Mouse (Mus musculus) NIH3T3 (cell line): Measurements from ENCODE around the gene 1700016D06Rik.

ENCODE experiments used
- DNase-seq: peaks from one replicate; pipeline ENCODE4 v3.0.0-alpha.2; 2012; ENCODE audit warnings: low read depth

The 1700016D06Rik gene

DNA sequence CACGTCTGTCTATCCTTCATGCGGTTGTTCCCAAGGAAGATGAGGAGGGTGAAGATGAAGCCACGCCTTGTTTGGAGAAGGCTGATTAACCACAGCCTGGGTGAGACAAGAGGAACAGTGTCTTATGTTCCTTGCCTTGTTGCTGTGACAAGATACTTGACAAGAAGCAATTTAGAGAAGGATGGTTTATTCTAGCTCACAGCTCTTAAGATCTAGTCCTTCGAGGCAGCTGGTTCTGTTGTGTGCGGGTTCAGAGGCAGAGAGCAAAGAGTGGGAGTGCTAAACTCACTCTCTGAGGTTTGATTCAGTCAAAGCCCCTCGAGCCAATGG is at the start of gene 1700016D06Rik:
Gene 1700016D06Rik, minus strand, starts transcription at position 31 of the 330 bp plus-strand sequence.
- DNase-seq = no peak

DNA sequence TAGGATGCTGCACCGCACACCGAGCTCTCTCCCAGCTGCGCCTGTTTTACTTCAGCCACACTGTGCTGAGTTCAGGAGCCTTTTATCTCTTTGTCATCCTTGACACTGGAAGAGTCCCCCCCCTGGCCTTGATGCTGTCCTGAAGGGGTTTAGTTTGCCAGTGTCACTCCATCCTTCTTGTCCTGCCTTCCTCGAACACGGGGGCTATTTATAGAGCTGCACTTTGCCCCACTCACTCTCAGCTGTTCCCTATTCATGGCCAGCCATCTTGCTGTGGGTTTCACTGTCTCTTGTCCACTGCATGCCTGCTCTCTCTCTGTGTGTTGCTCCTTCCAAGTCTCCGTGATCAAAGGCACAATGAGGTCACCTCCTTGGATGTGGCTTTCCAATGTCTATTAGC is 48.6 kb upstream of the 1700016D06Rik start:
- no peak for DNase-seq

DNA sequence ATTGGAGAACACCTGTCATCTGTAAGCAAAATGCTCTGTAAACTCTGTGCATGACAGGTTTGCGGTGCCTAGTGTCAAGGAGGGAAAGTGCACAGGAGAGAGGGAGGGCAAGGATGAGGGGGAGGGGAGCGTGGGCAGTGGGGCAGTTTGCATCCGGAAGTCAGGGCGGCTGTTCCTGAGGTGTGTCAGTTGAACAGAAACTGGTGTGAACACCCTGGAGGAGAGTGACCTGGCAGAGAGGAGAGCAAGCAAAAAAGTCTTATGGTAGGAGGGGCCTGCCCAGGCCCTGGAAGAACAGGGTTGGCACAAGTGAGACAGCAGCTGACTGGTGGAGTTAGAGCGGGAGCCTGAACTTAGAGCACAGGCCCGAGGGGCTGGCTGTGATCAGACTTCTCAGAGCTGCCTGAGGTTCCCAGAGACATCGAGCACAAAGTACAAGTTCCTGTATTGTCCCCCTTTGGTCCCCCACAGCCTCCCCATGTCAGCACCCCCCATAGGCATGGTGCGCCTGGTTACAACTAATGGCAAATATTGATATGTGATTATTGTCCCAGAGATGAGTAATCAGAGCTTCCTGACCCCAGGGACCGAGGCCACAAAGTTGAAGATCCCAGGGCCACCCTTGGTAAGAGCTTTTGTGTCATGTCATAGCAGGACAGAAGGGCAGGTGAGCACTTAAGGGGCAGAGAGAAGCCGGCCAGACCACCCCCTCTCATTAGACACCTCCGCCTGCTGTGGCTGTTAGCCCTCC is 46.2 kb upstream of the 1700016D06Rik start:
- no peak for DNase-seq

DNA sequence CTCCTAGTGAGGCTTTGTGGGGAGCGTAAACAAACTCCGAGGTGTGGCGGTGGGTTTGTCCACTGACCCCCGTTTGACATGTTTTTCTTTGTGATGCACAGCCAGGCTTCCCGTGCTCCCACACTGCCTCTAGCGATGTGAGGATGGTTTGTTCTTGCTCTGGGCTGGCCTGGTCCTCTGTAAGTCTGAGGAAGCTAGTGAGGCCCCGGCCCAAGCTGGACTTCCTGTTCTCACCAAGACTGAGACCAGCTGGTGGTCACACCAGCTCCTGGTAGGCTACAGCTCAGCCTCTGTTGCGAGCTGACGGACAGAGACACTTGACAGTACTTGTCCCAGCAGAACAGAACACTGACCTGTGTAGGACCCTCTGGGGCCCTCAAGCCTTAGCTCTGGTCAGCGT is 42.7 kb upstream of the 1700016D06Rik start:
- DNase-seq = no peak

DNA sequence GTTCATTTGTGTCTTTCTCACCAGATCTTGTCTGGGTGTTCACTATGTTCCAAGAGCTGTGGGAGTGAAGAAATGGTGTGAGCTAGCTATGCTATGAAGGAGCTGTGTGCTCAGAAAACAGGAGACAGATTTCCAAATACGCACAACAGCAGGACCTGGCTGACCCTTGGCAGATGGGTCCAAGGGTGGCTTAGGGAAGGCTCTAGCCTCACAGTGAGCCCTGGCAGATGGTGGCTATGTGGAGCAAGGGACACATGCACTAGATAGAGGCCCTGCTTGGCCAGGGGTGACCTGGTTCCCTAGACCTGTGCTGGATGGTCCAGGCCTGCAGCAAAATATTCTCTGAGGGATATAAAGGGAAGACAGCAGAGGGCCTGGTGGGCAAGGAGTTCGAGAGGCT is 40.0 kb upstream of the 1700016D06Rik start:
- no peak for DNase-seq

DNA sequence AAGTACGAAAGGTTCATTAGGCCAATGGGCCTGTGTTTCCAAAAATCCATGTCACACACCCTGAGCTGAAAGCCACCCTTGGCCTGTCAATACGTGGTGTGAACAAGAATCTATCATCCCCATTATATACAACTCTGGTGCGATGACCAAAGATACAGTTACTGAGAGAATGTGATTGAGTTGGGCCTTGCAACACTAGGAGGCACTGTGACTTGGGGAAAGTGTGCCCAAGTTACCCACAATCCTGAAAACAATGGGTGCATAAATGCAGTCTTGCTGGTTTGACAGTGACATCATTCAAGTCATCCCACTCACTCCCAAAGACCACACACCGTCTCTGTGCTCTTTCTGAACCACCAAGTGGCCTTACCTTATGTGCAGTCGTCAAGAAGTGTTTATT is 38.2 kb upstream of the 1700016D06Rik start:
- no peak for DNase-seq

DNA sequence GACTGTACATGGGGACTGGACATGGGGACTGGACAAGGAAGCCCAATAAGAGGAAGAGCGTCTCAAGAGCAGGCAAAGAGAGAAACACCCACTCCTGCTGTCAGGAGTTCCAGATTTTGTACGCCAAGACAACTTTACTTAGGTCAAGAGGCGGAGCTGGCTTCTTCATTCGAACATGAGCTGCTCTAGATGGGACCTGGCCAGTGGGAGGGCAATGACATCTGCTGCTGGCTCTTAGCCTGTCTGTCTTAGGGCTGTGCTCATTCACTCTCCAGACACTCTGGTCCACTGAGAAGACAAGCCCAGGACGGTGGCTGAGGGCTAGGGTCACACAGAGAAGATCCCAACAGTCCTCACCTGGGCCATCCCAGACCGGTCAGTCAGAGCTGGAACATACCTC is 36.2 kb upstream of the 1700016D06Rik start:
- DNase-seq = no peak

DNA sequence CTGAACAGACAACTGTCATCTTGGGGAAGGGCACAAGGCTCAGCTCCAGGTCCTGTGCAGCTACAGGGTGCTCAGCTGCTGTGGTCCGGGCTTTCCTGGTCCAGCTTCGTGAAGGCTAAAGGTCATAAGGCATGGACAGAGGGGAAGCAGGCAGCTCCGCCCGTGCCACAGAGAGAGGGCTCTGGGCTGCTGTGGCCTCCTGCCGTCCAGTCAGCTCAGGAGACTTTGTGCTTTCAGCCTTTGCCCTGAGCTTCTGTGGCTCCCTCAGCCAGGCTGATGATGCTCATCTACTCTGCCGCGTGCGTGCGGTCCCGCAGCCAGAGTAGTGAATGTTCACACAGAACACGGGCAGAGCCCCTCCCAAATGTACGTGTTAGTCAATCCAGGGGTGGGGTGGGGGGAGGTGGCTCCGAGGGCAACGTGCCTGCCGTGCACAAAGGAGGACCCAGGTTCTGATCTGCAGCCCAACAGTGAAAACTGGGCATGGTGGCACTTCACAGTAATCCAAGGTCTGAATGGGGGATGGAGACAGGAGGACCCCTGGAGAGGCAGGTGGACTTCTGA is 34.9 kb upstream of the 1700016D06Rik start:
- DNase-seq = no peak

DNA sequence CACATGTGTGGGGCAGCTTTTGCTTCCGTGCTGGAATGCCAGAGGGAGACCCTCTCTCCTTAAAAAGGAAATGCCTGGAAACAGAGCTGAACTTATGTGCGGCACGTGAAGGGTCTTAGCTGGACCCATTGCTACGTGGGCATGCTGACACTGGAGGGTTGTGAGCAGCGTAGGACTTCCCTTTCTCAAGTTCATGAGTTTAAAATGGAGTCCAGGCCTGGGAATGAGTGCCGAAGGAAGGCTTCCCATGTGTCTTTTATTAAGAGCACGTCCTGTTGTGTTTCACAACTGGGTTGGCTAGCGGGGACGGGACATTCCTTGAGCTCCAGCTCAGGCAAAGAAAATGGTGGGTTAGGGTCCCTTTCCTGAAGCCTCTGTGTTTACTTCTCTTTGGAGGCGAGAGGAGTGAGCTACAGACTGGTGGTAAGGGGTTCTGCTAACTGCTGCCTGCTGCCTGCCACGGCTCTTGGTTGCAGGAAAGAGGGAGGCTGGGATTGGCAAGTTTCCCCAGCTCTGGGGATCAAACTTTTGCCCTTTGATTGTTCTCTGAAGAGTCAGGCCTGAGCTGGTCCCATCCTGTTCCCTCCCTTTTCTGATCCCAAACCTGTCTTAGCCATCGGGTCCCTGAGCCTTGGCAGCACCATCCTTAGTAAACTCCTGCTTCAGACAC is 29.5 kb upstream of the 1700016D06Rik start:
- DNase-seq = peak; percentile 66

DNA sequence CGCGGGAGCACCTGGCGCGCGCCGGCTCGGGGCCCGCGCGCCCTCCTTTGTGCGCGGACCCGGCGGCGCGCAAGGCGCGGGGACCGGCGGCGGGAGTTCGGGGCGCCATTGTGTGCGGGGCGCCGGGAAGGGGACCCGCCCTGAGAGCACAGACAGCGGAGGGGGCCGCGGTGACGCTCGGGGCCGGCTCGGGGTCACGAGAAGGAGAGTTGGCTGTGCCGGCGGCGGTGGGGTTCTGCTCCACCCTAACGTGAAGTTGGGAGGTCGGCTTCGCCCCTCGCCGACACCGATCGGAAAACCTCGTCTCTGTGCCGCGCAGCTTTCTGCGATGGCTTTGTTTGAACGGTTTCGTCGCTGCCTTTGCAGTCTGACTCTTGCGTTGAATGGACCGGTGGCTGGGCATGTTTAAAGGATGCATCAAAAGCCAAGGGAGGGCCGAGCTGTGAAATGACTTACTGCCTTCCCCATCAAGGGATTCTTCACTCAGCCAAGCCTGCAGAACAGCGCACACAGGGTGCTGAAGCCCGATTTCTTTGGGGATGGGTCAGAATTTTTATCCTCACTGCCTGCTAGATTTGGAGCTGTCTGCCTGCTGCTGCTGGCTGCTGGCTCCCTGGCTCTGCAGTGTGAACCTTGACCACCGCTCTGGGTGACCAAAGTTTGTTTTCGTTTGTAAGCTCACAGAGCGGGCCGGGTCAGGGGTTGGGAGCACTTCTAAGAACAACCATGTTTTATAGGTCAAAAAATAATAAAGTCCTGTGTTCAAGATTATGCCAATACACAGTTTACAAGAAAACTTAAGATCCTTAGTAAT is 27.8 kb upstream of the 1700016D06Rik start:
- no peak for DNase-seq

DNA sequence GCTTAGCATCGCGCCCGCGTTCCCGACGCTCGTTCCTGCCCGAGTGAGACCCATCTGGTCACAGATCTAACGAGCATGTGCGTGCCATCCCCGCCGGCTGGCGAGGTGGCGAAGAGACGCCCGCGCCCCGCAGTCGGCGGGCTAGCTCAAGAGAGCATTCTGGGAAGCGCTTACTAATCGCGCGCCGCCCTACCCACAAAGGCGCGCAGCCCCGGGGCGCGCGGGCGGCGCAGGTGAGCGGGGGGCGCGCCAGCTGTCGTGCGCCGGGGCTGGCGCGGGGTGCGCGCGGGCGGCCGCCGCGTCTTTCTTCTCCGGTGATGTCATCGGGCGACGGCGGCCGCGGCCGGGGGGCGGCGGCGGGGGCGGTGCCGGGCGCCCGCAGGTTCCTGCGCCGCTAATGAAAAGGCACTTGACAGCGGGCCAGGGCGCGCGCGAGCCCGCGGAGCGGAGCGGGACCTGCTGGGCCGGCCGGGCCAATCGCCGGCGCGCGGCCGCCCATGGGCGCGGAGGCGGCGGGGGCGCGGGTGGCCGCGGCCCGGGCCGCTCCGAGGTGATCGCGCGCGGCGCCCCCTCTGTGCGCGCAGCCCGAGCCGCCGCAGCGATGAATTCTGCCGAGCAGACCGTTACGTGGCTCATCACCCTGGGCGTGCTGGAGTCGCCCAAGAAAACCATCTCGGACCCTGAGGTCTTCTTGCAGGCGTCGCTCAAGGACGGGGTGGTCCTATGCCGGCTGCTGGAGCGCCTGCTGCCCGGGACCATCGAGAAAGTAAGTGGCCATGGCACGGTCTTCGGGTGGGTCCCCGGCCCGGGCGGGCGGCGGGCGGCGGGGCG is 27.0 kb upstream of the 1700016D06Rik start, which contains the start of gene Arhgef7:
Gene Arhgef7, plus strand, starts transcription at position 71 of the 831 bp plus-strand sequence.
- no peak for DNase-seq

DNA sequence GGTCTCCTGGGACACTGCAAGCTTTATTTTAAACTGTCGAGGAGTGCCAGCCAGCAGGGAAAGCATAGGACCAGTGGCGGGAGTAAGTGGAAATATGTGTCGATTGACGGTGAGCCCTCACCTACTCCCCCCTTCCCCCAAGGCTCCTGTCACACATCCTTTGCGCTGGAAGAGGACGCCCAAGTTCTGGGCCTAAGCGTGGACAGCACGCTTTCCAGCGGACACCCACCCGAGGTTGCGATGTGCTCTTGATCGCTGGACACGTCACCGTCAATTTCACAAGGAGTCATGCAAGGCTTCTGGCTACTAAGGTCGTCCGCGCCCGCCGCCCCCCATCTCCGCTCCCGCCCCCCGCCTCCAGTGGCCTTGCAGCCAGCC is 26.4 kb upstream of the 1700016D06Rik start:
- DNase-seq = no peak

DNA sequence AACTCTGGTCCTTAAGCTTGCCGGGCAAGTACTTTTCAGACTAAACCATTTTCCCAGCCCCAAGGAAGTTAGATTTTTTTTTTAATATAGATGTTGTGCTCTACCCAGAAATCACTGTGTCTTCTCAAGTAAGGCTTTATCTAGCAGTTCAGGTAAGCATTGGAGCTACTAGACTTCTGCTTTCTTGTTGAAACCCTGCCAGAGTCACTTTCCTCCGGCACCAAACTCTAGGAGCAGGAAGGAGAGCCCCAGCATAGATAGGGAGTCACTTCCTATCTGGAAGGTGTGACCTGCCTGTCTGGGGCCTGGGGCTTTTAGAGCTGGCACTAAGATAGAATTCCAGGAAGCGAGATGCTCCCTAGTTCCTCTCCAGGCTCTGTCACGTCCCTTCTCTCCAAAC is 16.3 kb upstream of the 1700016D06Rik start:
- no peak for DNase-seq

DNA sequence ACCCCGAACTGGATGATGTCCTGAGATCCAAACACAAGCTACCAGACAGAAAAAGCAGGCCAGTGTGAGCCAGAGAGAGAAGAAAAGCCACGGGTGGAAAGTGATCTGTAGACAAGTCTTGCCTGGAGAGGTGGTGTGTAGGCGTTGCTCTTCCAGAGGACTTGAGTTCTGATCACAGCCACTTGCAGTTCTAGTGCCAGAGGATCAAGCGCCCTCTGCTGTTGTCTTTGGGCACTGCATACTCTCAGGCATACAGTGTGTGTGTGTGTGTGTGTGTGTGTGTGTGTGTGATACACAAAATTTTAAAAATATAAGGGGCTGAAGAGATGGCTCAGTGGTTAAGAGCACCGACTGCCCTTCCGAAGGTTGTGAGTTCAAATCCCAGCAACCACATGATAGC is 11.4 kb upstream of the 1700016D06Rik start:
- DNase-seq = peak; percentile 46

DNA sequence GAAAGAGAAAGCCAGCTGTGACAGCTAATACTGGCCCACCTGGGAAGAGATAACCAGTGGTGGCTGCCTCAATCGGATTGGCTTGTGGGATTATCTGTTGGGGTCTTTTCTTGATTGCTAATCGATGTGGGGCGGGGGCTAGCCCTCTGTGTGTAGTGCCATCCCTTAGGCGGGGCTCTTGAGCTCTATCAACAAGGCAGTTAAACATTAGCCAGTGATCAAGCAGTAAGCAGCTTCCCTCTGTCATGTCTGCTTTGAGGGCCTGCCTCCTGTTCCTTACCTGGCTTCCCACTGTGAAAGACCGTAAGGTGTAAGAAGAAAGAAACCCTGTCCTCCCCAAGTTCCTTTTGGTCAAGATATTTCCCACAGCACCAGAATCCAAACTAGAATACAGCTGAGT is 9.6 kb upstream of the 1700016D06Rik start:
- no peak for DNase-seq

DNA sequence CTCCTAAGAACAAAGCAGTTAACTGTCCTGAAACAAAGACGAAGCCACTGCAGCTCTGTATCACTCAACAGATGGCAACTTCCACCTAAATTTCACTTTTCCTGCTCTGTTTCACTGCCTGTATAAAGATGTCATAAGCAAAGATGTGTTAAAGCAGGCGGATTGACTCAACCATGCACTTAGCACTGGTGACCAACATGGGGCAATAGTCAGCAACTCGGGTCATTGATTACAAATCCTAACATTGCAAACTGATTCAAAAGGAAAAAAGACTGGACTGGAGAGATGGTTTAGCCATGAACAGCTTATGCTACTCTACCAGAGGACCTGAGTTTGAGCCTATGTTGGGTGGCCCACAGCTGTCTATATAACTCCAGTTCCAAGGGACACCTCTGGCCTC is 8.7 kb upstream of the 1700016D06Rik start:
- DNase-seq = no peak

DNA sequence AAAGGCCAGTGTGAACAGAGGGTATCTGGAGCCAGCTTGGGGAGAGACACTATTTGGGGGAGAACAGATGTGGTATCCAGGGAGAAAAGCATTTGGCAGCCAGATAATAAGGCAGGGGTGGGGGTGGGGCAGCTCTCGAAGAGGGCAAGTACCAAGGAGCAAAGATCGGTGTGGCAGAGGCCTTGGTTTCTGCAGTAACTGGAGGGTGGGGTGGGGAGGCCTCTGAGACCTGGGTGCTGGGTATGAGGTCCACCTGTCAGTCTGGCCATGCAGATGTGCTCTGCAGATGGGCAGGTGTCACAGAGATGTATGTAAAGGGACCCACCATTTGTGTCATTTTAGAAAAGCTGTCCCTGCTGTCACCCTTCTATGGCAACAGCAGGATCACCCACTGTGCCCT is 8.0 kb upstream of the 1700016D06Rik start:
- DNase-seq = no peak

DNA sequence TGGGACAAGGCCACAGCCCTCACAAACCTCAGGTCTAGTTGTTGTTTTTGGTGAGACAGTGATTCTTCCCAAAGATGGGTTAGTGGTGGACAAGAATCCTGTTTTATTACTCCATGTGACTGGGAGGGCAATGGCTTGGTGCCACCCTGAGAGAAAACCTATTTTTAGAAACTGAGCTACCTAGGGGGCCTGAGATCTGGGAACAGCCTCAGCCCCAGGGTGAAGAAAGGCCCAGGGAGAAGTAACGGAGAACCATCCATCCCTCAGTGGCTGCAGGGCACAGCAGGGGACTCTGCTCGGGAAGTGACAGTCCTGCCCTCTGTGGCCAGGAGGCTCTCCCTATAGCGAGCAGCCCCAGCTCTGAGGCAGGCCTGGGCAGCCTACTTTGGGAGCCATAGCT is 6.8 kb upstream of the 1700016D06Rik start:
- DNase-seq = peak; percentile 34

DNA sequence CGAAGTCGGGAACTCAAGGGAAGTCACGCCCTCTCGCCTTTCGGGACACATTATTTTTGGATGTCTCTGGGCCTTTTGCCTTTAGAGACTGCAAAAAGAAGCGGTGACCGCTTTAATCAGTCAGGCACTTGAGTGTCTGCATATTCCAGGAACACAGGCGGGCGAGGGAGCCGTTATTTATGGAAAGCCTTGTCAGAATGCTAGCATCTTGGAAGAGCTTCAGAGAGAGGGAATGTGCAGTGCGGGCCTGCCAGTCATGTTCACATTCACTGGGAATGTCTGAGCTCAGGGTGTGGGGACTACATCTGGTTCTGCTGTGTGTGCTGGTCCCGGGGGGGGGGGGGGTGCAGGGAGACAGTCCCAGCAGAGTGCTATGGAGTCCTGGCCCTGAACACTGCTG is 5.0 kb upstream of the 1700016D06Rik start:
- DNase-seq = peak; percentile 44

DNA sequence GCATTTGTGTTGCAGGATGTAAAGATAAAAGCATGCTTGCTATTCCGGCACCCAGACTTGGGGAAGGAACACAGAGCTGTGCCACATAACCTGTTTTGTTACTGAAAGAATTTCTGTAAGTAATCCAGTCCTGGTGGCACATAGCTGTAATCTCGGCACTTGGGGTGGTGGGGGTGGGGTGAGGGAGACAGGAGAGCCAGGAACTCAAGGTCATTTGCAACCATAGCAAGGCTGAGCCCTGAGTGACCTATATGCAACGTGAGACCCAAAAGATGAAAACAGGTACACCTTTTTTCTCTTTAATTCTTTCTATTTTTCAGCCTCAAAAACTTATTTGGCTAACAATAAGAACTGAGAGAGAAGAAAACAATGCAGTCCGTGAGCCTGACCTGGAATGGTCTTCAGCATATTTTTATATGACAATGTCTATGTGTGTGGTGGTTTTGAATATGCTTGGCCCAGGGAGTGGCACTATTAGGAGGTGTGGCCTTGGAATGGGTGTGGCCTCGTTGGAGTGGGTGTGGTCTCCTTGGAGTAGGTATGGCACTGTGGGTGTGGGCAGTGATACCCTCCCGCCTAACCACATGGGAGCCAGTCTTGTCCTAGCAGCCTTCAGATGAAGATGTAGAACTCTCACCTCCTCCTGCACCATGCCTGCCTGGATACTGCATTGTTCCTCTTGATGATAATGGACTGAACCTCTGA is 4.0 kb upstream of the 1700016D06Rik start:
- no peak for DNase-seq

DNA sequence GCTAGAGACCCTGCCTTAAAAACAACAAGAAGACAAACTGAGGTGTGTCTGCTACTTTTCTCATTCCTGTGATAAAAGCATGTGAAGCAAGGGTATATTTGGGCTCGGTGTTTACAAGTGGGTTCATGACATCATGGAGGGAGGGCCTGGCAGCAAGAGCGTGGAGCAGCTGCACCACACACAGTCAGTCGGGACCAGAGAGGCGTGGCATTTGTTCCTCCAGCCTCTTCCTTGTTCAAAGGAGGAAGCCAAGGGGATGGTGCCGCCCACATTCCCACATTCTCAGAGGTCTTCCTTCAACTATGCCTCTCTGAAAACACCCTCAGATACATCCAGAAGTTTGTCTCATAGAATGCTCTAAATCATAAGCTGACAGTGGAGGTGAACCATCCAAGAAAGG is 2.9 kb upstream of the 1700016D06Rik start:
- DNase-seq = no peak
